Mouse (Mus musculus): ENCODE data around the gene March10.

March10 gene

DNA sequence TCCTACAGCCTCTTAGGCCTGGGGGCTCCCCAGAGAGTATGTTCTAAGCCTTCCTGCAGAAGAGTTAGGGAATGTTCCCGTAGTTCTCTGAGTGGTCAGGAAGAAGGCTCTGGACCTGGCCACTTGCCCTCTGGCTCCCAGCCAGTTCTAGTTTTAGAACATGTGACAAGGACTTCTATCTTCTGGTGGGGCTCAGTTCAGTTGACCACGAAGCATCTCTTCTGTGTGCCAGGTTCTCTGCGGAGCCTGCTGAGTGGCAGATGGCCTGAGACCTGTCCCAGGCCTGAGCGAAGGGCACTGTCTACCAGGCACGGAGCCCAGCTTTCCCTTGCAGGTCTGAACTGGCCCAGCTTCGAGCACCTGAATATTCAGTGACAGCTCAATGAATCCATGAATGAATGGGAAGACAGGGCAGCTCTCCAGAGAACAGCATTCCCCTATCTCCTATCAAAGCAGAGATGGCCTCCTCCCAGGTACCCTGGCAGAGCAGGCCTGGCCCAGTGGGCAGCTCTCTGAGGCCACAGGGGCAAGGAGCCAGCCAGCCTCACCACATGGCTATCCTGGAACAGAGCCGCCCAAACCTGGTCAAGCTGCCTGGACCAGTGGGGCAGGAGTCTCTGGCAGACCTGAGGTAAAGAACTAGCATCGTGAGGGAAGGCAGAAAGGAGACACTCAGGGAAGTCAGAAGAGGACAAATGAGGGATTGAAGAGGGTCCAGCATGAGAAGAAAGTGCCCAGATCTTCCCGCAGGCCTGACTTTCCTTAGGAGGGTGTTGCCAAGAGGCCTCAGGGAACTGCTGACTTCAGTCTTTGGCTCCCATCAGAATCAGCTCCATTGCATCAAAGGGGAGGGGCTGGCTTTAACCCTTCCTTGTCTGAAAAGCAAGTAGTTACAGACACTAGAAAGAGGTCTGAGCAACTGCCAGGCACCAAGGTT is 103.3 kb downstream of the March10 start:
- DNase-seq (ENCODE audit: low read depth, low spot score): no peak

DNA sequence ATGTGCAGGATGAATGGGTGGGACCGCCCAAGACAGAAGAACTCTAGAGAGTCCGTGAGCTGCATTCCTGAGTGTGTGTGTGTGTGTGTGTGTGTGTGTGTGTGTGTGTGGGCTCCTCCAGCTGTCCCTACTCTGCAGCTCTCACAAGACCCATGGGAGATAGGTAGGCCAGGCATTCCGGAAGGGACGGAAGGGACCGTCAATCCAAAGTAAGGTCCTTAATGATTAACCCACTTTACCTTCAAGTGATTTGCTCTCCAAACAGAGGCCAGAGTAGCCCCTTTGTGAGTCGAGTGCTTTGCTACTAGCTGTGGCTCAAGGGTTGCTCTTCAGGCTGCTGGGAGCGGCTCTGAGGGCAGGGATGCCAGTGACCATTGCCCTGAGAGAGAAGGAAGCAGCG is 104.4 kb downstream of the March10 start:
- no peak for DNase-seq (ENCODE audit: low read depth, low spot score)

DNA sequence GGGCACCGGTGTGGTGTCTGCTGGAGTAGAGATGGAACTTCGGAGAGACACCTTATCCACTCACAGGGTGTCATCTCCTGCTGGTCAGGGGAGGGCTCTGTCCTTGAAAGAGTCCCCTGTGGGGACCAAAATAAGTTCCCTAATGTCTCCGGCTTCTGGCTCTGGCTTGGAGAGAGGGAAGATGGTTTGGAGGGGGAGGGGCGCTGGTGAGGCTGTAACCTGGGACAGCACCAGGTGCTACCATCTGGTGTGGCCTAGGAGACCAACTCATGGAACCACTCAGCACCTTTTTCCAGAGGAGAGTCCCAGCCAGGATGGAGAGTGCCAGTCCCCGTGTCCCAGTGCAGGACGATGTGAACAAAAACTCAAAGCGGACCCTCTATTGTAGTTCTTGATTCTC is 105.9 kb downstream of the March10 start:
- DNase-seq (ENCODE audit: low read depth, low spot score): no peak

DNA sequence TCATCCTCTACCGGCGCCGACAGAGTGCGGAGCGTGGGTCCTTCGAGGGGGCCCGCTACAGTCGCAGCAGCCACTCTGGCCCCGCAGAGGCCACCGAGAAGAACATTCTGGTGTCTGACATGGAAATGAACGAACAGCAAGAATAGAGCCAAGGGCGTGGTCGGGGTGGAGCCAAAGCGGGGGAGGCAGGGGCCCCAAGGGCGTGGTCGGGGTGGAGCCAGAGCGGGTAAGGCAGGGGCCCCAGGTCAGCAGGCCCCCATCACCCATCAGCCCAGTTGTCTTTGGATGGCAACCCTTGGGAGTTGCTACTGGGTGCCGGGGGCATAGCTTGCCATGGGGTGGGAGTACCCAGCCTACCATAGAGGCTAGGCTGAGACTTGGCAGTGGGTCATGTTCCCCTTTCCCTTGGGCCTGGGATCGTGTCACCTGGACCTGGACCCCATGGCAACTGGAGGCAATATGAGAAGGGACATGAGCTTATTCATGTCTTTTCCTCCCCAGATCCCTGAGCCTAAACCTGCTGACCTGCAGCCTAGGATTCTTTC is 106.7 kb downstream of the March10 start:
- no peak for DNase-seq (ENCODE audit: low read depth, low spot score)

DNA sequence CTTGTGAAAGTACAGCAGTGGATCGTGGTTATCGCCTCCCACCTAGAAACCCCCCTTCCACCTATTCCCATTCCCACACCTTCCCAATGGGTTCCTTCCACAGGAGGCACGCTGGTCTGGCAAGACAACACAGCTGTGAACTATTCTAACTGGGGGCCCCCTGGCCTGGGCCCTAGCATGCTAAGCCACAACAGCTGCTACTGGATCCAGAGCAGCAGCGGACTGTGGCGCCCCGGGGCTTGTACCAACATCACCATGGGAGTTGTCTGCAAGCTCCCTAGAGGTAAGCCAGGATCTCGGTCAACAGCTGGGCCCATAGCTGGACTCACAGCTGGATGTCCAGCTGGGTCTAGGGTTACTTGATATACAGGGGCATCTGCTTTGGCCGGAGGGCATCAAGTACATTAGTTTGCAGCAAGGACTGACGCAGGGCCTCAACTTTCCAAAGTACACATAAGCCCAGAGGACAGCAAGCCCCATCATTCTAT is 108.0 kb downstream of the March10 start:
- DNase-seq (ENCODE audit: low read depth, low spot score): no peak

DNA sequence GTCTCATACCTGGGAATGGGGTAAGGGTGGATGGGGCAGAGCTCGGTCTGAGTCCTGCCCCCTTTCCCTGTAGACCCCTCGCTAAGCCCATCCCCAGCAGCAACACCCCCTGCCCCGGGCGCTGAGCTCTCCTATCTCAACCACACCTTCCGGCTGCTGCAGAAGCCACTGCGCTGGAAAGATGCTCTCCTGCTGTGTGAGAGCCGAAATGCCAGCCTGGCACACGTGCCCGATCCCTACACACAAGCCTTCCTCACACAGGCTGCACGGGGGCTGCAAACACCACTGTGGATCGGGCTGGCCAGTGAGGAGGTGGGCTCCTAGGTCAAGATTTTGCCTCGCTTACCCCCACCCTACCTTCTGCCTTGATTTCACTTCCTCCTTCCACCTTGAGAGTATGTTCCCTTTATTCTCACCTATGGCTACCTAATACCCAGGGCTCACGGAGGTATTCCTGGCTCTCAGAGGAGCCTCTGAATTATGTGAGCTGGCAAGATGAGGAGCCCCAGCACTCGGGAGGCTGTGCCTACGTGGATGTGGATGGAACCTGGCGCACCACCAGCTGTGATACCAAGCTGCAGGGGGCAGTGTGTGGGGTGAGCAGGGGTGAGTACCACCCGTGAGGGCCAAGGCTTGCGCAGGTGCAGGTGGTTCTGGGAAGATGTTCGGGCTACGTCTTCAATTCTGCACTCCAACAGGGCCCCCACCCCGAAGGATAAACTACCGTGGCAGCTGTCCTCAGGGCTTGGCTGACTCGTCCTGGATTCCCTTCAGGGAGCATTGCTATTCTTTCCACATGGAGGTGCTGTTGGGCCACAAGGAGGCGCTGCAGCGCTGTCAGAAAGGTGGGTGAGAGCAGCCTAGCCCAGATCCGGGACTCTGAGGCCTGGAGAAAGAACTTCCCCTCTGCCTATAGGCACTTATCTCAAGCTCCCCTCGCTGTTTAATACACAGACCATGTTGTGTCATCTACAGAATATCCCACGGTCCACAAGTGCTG is 109.1 kb downstream of the March10 start:
- peak; percentile 63 for DNase-seq (ENCODE audit: low read depth, low spot score)

DNA sequence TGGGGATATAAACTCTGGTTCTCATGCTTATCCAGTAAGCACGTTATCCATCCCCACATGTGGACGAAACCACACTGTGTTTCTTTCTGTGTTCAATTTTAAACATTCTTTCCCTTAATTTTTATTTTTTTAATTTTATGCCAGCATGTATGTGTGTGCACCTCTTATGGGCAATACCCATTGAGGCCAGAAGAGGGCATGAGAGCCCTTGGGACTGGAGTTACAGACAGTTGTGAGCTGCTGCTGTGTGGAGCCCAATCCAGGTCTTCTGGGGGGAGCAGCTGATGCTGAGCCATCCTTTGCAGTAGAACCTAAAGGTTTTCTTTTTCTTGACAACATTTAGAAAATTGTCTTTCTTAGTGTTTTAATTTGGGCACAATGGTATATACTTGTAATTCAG is 111.3 kb downstream of the March10 start:
- DNase-seq (ENCODE audit: low read depth, low spot score): no peak

DNA sequence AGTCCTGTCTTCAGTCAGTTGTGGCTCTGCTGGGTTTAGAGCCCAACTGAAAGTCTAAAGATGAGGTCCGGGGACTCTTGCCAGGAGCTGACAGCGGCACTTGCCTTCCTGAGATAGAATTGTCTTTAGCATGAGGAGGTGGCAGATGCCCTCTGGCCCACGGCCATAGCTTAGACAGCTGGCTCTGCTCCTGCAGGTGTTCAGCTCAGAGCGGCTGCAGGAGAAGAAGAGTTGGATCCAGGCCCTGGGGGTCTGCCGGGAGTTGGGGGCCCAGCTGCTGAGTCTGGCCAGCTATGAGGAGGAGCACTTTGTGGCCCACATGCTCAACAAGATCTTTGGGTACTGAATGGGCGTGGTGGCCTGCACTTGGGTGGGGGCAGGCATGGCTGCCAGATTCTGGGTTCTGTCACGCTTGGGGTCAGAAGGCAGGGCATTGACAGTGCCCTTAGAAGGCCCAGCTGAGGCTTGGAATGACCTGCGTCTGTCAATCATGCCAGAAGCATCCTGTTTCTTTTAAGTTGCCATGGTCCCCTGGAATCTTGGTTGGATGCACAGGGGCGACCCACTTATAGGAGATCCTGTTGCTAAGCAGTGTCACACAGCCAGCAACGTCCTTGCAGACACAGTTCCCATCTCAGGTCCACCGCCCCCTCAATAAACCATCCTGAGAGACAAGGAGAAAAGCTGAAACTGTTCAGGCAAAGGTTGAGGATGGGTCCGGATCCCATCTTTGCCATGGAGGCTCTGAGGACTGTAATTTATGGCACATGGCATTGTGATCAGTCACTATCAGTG is 117.7 kb downstream of the March10 start:
- no peak for DNase-seq (ENCODE audit: low read depth, low spot score)

DNA sequence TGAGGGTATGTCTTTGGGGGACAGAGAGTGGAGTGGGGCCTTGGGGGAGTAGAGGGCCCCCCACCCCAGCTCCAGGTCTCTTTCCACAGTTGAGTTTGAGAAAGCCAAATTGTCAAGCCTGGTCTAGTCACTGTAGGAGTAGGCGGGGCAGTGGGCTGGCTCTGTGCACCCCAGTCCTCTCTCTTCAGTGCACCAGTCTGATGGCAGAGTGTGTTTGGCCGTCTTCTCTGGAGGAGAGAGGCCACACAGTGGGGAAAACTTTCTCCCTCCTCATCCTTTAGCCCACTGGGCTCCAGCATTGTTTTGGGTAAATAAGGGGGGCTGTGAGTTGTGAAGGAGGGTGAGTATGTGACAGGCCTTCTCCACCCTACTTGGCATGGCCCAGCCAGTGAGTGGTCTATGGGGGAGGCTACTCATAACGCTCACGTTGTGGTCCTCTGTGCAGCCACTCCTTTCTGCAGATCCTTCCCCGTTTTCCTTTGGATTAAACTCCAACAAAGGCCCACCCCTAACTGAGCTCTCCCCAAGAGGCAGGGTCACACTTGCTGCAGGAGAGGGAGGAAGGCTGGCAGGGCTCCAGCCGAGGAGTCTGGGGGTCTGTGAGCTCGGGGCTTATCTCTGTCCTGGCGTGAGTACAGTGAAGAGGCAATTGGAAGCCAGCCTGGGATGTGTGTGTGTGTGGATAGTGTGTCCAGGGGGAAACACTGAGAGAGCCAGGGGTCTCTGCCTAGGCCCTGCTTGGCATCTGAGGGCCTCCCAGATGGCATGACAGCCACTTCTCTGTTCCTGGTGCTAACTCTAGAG is 122.5 kb downstream of the March10 start:
- DNase-seq (ENCODE audit: low read depth, low spot score): no peak

DNA sequence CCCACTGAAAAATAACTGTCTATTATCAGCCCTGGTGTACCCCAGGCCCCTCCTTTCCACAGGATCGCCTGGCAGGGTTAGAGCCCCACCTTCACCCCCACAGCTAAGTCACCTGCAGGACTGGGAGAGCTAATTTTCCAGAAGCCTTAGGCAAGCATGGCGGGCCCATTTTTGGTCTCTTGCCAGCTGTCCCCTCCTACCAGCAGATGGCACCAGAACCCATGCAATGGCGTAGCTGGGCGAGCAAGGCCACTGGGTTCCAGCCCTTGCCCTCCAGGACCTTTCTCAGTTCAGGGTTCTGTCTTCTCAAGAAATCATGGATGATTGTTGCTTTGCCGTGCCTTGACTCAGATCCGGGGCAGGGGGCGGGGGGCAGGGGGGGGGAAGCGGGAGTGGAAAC is 124.1 kb downstream of the March10 start:
- peak; percentile 69 for DNase-seq (ENCODE audit: low read depth, low spot score)

DNA sequence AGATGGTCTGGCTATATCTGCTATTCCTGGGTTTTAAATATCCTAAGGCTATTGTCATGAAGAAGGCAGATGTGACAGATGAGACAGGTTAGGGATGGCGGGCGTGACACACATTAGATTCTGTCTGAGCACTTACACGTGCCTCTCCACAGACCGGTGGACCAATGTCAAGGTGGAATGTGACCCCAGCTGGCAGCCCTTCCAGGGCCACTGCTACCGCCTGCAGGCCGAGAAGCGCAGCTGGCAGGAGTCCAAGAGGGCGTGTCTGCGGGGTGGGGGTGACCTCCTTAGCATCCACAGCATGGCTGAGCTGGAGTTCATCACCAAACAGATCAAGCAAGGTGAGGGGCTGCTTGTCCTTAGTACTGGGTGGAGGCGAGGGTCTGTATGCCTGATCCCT is 124.8 kb downstream of the March10 start:
- DNase-seq (ENCODE audit: low read depth, low spot score): no peak

DNA sequence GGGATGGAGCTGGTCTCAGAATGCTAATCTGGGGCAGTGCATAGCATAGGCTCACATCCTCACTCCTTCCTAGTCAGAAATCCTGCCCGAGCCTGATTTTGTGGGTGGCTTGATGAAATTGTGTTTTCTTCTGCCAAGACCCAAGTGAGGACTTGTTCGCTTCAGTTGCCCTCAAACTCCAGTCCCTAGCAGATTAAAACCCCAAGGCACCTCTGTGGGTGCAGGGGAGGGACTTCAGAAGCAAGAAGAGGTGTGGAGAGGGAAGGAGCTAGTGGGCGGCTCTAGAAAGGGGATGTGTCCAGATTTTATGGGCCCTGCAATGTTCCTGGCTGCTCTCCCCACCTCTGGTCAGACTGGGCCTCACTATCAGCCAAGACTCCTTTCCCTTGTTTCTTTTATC is 125.4 kb downstream of the March10 start:
- DNase-seq (ENCODE audit: low read depth, low spot score): no peak

DNA sequence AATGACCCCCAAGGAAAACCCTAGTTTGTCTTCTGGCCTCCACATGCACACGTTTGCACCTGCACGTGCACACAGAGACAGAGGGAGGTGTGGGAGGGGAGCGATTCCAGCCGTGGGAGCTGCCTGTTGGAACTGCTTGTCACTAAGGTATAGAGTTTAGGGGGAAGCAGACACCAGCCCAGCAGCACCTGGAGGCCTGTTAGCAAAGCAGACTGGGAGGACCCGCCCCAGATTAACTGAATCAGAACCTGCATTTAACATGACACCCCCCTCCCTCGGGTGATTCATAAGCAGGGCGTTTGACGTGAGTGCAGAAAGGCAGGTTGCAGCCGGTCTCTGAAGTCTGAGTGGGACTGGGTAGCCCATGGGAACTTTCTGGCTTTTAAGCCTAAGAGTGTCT is 126.6 kb downstream of the March10 start:
- no peak for DNase-seq (ENCODE audit: low read depth, low spot score)

DNA sequence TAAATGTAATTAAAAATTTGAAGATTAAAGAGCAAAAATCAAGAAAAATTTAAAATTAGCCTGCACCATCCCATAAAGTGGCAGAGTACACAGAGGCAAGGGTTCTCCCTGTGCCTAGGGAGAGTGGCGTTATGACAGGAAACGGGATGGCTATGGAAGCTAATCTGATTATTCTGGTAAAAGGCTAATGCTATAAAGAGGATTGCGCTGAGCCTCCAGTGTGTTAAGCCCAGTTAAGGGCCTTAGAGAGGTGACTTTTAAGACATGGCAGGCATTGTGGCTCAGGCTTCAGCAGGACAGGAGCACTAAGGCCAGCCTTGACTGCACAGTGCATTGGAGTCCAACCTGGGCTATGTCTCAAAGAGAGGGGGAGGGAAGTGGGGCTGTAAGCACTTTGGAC is 129.4 kb downstream of the March10 start:
- DNase-seq (ENCODE audit: low read depth, low spot score): peak; percentile 76

DNA sequence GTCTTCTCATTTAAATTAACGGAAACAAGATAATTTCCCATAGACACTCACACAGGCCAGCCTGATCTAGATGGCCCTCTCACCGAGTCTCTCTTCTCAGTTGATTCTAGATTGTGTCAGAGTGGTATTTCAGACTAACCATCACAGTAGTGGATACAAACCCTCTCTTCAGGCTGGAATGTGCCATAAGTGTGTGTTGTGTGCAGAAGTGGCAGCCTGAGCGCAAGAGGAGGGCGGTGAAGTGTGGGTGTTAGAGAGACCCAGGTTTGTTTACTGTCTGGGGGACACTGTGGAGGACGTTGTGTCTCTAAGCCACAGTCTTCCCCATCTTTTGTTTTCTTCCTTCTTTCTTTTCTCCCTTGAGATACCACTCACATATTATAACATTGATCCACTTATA is 133.0 kb downstream of the March10 start:
- no peak for DNase-seq (ENCODE audit: low read depth, low spot score)

DNA sequence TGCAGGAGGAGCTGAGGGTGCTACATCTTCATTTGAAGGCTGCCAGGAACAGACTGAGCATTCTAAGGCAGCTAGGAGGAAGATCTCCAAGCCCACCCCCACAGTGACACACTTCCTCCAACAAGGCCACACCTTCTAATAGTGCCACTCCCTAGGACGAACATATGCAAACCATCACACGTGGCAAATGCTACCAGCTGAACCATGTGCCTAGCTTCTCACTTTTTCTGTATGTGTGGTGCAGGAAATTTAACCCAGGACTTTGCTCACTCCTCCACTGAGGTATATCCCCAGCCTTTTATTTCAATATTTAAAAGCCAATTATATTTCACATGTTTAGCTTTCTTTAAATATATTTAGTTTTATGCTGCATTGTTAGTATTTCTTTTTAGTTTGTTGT is 135.4 kb downstream of the March10 start:
- no peak for DNase-seq (ENCODE audit: low read depth, low spot score)

DNA sequence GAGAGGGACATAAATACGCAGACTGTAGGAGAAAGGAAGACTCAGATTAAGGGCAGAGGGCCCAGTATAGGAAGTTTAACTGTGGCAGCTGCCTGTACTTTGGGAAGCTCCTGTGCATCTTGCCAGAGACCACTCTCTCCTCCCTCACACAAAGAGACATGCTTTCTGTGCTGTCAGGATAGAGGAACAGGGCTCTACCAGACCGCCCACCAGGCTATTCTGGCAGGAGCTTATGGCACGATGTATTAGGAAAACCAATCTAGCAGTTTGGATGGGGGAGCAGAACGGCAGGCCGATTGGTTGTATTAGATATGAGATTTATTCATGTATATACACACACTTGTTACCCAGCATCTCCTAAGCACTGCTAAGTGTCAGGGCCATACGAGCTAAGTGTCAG is 138.8 kb downstream of the March10 start:
- no peak for DNase-seq (ENCODE audit: low read depth, low spot score)

DNA sequence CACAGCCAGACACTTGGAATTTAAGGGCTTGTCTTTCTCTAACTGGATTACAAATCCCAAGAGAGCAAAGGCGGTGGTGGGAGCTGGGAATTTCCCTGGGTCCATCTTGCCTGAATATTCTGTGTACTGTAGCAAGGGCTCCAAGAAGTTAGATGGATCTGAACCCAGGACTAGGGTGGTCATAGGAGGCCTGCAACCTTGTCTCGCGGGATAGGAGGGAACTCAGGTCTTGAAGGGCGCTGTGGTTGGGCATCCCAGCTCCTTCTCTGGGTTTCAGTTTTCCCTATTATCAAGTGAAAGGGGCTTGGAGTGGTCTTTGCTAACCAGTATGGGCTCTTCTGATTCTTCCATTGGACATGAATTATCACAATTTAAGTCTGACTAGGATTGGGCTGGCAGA is 140.4 kb downstream of the March10 start:
- DNase-seq (ENCODE audit: low read depth, low spot score): no peak

DNA sequence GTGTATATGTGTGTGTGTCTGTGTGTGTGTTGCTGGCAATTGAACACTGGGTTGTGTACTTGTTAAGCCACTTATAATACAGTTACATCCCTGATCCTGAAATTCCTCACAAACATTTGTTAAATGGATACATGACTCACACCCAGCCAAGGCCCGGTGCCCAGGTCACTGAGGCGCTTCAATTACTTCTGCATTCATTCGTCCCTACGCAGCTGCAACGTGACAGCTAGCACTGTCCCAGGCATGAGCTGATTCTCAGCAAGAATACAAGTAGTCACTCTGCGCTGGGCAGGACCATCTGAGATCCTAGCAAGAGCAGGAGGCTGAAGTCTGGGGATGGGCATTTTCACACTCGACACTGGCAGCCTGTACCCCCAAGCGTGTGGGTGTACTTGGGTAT is 141.2 kb downstream of the March10 start:
- no peak for DNase-seq (ENCODE audit: low read depth, low spot score)

DNA sequence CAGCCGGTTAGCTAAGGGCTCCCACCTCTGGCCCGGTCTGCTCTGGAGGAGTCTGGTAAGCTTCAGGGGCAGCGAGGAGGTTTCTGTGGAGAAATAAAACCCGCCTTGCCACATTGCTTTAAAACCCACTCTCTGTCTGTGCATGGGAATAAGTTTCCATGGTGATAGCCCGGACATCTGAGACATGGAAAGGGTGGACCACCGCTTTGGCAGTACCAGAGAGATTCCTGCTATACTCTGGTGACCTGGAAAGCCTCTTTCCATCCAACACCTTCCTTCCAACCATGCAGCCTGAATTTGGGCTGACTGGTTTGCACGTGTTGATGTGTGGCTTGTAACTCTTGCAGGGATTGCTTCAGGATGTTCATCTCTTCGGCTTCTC is 142.9 kb downstream of the March10 start:
- DNase-seq (ENCODE audit: low read depth, low spot score): no peak

Measured in retina, postnatal 7 days (tissue).